Mouse (Mus musculus): ENCODE results near the gene Gm21708. TPM values are rescaled to one million over a fixed set of nuclear protein-coding genes. Genes with fewer than 3 reads are reported as not detected.
"Not testable (repeated sequence)": the region's sequence is repeated elsewhere in the genome, so short reads cannot be mapped to it uniquely, and the experiment has no call there.

Gm21708 gene
- total RNA-seq (2021): not detected
- long read RNA-seq, experiment 1: 0 reads
- long read RNA-seq, experiment 2: 0 reads

DNA sequence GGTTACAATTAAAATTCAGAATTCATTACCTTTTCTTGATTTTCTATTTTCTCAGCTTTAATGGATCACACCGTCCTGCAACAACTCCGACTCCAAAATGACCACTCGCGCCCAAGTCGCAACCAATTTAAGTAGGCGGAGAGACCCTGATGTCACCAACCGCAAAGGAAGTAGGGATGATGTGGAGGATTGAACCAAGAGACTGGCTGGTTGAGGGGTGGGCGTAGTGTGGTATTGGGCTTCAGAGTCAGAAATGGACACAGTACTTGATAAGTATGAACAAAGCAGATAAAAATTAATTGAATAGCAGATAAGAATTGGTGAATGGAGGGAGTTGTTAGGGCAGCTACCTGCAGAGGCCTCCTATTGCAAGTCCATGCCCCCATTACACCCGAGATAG lies at the start of gene Gm21708, which contains the start of gene Gm21704:
Gene Gm21708 (minus strand): TSS at position 101 of the 400 bp plus-strand sequence.
Gene Gm21704 (minus strand): TSS at position 101 of the 400 bp plus-strand sequence.
- not testable (repeated sequence) for DNase-seq (ENCODE audit: low spot score in 2 of 2)

Other genes starting within 250 kb of the Gm21708 start
- gene Gm21677, start 103.7 kb downstream of the Gm21708 start, total RNA-seq (2021): not detected
- not detected for gene Gm21693, start 64.8 kb downstream of the Gm21708 start, total RNA-seq (2021)
- not detected for gene Gm21704, start within 50 bp of the Gm21708 start, total RNA-seq (2021)

Data from layer of hippocampus, postnatal 14 days (tissue).